Mouse (Mus musculus) forebrain, embryonic 10.5 days (tissue): ENCODE measurements around the gene Hacl1. TPM values are rescaled to one million over a fixed set of nuclear protein-coding genes. Genes with fewer than 3 reads are reported as not detected.
A peak's percentile ranks its signal among the peaks of the same experiment; 100 is the strongest.

Source experiments
- DNase-seq: peaks from one replicate; pipeline ENCODE4 v3.0.0-alpha.2; 2017; ENCODE audit warnings: low spot score; ENCODE audit errors: extremely low spot score
- H3K27ac ChIP-seq: fragments of 300-500 bp; sonication (generic); 2 replicates; pipeline ENCODE4 v1.5.1; 2016; ENCODE audit warnings: mild to moderate bottlenecking
- H3K27me3 ChIP-seq: fragments of 300-500 bp; sonication (generic); 2 replicates; pipeline ENCODE4 v1.6.1; 2016; ENCODE audit warnings: mild to moderate bottlenecking; ENCODE audit not compliant: poor library complexity, severe bottlenecking
- H3K36me3 ChIP-seq: fragments of 300-500 bp; sonication (generic); replicated peaks from 2 replicates; pipeline ENCODE4 v1.6.1; 2016; ENCODE audit warnings: mild to moderate bottlenecking, moderate library complexity
- H3K4me1 ChIP-seq: fragments of 300-500 bp; sonication (generic); 2 replicates; pipeline ENCODE4 v1.6.1; 2016
- H3K4me3 ChIP-seq: fragments of 300-500 bp; sonication (generic); 2 replicates; pipeline ENCODE4 v1.5.1; 2016; ENCODE audit warnings: mild to moderate bottlenecking, moderate library complexity
- H3K9me3 ChIP-seq: fragments of 300-500 bp; sonication (generic); 2 replicates; pipeline ENCODE4 v1.6.1; 2016; ENCODE audit warnings: mild to moderate bottlenecking, moderate library complexity
- WGBS: fragments of 180-500 bp; shearing (Covaris S2); methylation state at CpG from one replicate; pipeline ENCODE4 v1.1.7; 2016; 5-methylcytosine and 5-hydroxymethylcytosine counted together
- polyA plus RNA-seq: library from polyadenylated mRNA; unstranded; fragments of >200 nt; fragmentation: Nextera tagmentation; extraction: Ambion mirVana; gene quantifications from 2 replicates; pipeline ENCODE4 v1.2.1, GENCODE M21; 2016

Gene Hacl1
- polyA plus RNA-seq, 1 experiment from 2014 or later = 7.1 TPM

DNA sequence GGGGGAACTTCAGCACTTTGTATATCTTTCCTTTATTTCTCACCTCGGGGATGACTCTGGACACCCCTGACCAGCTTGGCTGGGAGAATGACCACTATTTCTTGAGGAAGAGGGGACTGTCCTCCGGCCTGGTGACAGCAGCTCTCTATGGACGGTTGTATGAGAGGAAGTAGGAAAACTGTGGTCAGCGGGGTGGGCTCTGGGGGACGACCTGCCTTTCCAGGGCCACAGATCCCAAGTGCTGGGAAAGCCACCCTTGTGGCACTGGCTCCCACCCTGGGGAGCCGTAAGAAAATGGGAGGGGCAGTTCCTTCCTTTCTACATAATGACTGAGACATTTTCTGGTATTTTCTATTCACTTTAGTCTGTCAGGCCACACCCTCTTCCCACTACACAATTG, 26.7 kb upstream of the Hacl1 start:
- Histone ChIP-seq H3K4me3 (no peak overlapping the region), H3K36me3 (peaks cover 19% of the 10 kb centered on the region), H3K27ac (0 out of 2 replicates have a peak overlapping the region, but pooled peaks have one; percentile 40), H3K9me3 (no peaks in the 10 kb centered on the region), H3K27me3 (no peaks in the 10 kb centered on the region), H3K4me1 (peaks cover 45% of the 10 kb centered on the region)
- WGBS = 91% methylated on average over 6 of the region's 6 CpGs
- no peak for DNase-seq

DNA sequence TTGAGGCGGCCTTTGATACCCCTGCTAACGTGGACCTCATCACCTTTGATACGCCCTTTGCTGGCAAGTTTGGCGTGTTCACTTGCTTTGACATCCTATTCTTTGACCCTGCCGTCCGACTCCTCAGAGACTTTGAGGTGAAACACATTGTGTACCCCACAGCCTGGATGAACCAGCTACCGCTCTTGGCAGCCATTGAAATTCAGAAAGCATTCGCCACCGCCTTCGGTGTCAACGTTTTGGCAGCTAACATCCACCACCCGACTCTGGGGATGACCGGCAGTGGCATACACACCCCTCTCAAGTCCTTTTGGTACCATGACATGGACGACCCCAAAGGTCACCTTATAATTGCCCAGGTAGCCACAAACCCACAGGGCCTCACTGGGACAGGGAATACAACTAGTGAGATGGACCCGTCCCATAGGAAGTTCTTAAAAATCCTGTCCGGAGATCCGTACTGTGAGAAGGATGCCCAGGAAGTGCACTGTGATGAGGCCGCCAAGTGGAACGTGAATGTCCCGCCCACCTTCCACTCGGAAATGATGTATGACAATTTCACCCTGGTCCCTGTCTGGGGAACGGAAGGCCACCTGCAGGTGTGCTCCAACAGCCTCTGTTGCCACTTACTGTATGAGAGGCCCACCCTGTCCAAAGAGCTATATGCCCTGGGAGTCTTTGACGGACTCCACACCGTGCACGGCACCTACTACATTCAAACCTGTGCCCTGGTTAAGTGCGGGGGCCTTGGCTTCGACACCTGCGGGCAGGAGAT, 26.0 kb upstream of the Hacl1 start:
- Histone ChIP-seq H3K36me3 (peaks cover 19% of the 10 kb centered on the region), H3K27ac (no peak overlapping the region), H3K4me3 (no peak overlapping the region), H3K4me1 (peaks cover 52% of the 10 kb centered on the region), H3K9me3 (no peaks in the 10 kb centered on the region), H3K27me3 (no peaks in the 10 kb centered on the region)
- WGBS = 95% methylated on average over 28 of the region's 28 CpGs
- no peak for DNase-seq

GRCm38 (mm10) chr14:31665566-31665940, 24.5 kb upstream of the Hacl1 start:
- DNase-seq = no peak
- WGBS = 86% methylated on average over 4 of the region's 4 CpGs
- Histone ChIP-seq H3K4me1 (peaks cover 61% of the 10 kb centered on the region), H3K27me3 (no peaks in the 10 kb centered on the region), H3K27ac (no peak overlapping the region; the same call in 1 of the 2 replicates), H3K4me3 (no peak overlapping the region), H3K36me3 (peaks cover 19% of the 10 kb centered on the region), H3K9me3 (no peaks in the 10 kb centered on the region)

DNA sequence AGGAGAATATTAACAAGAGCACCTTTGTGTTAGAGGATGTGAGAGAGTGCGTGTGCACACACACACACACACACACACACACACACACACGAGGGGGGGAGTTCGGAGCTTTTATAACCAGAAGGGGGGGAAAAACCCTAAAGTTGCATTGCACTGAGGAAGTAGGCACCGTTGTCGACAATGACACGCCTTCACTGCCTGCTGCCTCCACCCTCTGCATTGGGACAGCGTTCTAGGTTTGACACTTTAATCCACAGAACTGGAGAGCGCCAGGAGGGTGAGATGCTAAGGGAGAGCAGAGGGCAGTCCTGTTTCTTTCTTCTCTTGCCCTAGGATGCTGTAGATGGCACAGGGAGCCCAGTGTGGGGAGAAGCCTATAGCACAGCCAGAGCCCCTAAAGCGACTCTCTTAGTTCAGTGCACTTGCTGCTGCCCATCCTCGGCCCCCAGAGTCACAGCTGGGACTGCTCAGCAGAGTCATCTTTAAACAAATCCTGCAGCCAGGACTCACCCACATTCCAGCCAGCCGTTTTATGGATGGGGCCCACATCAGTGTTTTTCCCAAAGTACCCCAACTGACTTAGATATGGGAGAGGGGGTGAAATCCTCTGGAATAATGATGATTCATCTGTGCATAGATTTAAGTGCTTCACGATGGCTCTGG, 23.9 kb upstream of the Hacl1 start:
- peak overlapping the region; percentile 59 for H3K27ac ChIP-seq
- peaks cover 61% of the 10 kb centered on the region for H3K4me1 ChIP-seq
- H3K4me3 ChIP-seq = no peak overlapping the region
- H3K9me3 ChIP-seq = no peaks in the 10 kb centered on the region
- 83% methylated on average over 12 of the region's 12 CpGs for WGBS
- no peak for DNase-seq
- H3K36me3 ChIP-seq = peaks cover 19% of the 10 kb centered on the region
- H3K27me3 ChIP-seq = no peaks in the 10 kb centered on the region

DNA sequence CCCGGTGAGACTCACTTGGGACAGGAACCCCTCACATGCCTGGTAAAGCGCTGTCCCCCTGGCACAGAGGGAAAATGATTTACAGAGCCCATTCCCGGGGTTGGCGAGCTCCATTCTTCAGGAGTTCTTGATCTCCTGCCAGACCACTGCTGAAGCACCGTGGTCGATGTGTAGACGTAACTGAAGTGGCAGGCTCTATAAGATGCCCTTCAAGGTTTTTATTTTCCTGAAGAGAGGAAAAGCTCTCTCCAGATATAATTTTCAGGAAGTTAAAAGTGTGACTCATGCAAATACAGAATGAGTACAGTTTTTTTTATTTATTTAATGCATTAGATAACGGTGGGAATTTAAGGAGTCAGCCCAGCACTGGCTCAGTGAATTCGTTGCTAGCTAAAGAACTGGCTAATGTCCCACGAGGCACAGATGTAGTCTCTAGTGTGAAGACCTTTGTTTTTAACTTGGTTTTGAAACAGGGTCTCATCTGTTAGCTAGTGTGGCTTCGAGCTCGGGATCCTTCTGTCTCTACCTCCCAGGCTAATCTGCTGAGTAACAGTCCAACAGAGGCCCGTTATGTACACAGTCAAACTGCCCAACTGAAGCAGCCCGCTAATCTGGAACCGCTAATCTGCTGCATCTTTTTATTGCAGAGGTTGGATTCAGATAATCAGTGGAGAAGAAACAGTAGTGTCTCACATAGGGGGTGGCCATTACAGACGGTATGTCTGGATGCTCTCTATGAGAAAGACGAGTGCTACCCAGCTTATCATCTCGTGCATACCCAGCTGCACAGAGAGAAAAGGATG, 23.2 kb upstream of the Hacl1 start:
- Histone ChIP-seq H3K27me3 (no peaks in the 10 kb centered on the region), H3K9me3 (no peaks in the 10 kb centered on the region), H3K27ac (peak overlapping the region; percentile 40; the same call in 1 of the 2 replicates), H3K36me3 (peaks cover 19% of the 10 kb centered on the region), H3K4me3 (no peak overlapping the region), H3K4me1 (peaks cover 61% of the 10 kb centered on the region)
- no peak for DNase-seq
- 87% methylated on average over 18 of the region's 18 CpGs for WGBS

GRCm38 (mm10) chr14:31663376-31664099, 22.5 kb upstream of the Hacl1 start:
- no peak overlapping the region for H3K4me3 ChIP-seq
- WGBS = 92% methylated on average over 13 of the region's 13 CpGs
- peak overlapping the region; percentile 90 for H3K27ac ChIP-seq
- no peaks in the 10 kb centered on the region for H3K27me3 ChIP-seq
- no peak for DNase-seq
- no peaks in the 10 kb centered on the region for H3K9me3 ChIP-seq
- peaks cover 59% of the 10 kb centered on the region for H3K4me1 ChIP-seq
- peaks cover 19% of the 10 kb centered on the region for H3K36me3 ChIP-seq

- Histone ChIP-seq H3K27me3 (no peaks in the 10 kb centered on the region), H3K4me3 (peak overlapping the region; percentile 54), H3K9me3 (no peaks in the 10 kb centered on the region), H3K36me3 (peaks cover 17% of the 10 kb centered on the region), H3K4me1 (peaks cover 58% of the 10 kb centered on the region), H3K27ac (peak overlapping the region; percentile 90)
- 36% methylated on average over 9 of the region's 9 CpGs for WGBS
- peak; percentile 29 for DNase-seq
Observed at GRCm38 (mm10) chr14:31662555-31663211, 21.6 kb upstream of the Hacl1 start.

DNA sequence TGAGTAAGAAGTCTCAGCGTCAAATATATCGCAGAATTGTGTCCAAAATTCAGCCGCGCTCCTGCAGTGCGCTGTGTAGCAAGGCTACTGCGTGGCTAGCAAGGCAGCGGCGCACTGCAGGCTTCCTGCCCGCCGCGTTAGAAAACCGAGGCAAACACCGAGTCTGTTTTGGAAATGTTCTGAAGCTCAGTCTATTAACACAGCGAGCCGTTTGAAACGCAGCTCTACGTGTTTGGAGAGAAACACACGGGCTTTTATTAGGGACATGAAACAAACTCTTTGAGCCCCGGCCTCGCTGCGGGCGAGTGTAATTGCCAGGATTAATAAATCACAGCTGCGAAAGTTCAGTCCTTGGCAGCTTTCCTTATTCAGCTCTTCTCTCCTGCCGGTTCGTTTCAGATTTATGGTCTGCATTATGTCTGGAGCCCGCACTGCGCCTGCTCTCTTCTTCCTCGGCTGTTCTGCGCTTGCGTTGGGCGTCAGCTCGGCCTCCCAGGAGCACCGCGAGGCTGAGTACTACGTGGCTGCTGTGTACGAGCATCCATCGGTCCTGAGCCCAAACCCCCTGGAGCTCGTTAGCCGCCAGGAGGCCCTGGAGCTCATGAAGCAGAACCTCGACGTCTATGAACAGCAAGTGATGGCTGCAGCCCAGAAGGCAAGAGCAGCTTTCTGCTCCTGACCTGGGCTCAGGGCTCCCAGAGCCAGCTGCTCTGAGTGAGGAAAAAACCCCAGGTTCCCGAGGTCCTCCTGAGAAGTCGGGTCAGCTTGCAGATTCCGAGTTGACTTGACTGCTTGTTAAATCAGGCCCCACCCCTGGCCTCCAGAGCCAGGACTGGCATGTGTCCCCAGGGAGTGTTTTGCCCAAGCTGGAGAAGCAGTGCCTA, 20.8 kb upstream of the Hacl1 start:
- H3K27me3 ChIP-seq = no peaks in the 10 kb centered on the region
- 9% methylated on average over 44 of the region's 44 CpGs for WGBS
- peak overlapping the region; percentile 90 for H3K27ac ChIP-seq
- peaks cover 9% of the 10 kb centered on the region for H3K36me3 ChIP-seq
- peak; percentile 75 for DNase-seq
- peaks cover 58% of the 10 kb centered on the region for H3K4me1 ChIP-seq
- no peaks in the 10 kb centered on the region for H3K9me3 ChIP-seq
- peak overlapping the region; percentile 54 for H3K4me3 ChIP-seq

DNA sequence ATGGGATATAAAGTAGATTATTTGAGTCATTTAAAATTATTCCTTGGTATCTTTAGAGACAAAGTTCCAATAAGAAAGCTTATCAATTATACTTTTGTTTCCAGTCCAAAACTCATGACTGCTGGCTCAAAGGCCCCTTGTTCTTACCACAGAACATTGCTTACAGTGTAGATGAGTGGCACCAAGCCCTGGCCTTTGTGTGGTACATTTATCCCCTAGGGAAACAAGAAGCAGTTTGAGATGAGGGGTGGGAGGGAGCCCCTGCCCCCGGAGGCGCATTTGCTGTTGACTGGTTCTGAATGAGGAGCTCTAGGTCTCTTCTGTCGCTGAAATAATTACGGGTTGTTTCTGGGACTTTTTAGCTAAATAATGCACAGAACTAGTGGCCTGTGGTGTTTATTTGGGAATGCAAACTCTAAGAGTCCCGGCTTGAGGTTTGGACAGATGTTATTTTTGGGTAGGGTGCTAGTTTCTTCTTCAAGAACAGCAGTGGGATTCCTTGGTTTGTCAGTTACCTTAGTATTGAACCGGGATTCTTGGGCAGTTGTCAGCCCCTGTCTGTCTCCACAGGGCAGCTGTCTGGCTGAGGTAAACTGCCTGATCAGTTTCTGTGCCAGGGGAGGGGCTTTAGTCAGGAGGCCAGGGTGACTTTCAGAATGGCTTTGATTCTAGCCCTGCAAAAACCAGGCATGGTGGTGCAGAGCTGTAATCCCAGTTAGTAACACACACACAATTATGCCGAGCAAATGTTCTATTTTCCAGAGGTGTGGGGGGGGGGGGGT, 19.4 kb upstream of the Hacl1 start:
- H3K27me3 ChIP-seq = no peaks in the 10 kb centered on the region
- H3K36me3 ChIP-seq = no peaks in the 10 kb centered on the region
- peaks cover 58% of the 10 kb centered on the region for H3K4me1 ChIP-seq
- H3K9me3 ChIP-seq = no peaks in the 10 kb centered on the region
- H3K27ac ChIP-seq = peak overlapping the region; percentile 68
- no peak for DNase-seq
- H3K4me3 ChIP-seq = no peak overlapping the region
- 72% methylated on average over 7 of the region's 7 CpGs for WGBS

DNA sequence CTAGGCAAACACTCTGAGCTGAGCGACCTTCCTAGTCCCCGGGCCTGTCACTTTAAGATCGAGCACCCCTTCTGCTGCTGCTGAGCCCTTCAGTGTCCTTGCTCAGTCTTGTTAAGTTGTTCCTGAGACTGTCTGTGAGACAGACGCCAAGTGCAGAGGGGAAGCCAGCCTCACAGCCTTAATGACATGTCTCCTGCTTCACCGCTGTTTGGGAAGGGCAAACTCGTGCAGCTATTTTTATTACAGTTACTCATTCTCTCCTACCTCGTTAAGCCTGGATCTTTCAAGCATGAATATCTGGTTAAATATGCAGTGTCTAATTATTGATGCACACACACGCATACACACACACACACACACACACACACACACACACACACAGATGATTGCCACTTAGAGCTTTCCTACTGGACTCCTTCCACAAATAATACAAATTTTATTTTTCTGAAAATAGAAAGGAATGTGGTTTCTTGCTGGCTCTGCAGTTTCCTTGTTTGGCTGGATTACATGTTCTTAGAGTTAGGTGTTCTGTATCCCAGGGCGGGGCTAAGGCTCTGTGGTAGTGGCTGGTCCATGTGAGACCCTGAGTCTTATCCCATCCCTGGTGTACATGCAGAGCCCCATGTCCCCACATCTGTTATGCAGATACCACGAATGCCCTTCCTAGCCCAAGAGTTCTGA, 18.6 kb upstream of the Hacl1 start:
- WGBS = 81% methylated on average over 10 of the region's 10 CpGs
- H3K4me1 ChIP-seq = peaks cover 53% of the 10 kb centered on the region
- no peak overlapping the region for H3K4me3 ChIP-seq
- H3K9me3 ChIP-seq = no peaks in the 10 kb centered on the region
- DNase-seq = no peak
- H3K27ac ChIP-seq = peak overlapping the region; percentile 49; the same call in 1 of the 2 replicates
- no peaks in the 10 kb centered on the region for H3K36me3 ChIP-seq
- no peaks in the 10 kb centered on the region for H3K27me3 ChIP-seq
